Mouse (Mus musculus) megakaryocyte, embryonic 14.5 days (primary cell): ENCODE measurements around the gene Ccdc162.

Experiments used
- FLI1 ChIP-seq: IDR thresholded peaks from 2 replicates; pipeline ENCODE4 v1.6.1; 2012; ENCODE audit warnings: low read length, inconsistent platforms, mixed read lengths
- GATA1 ChIP-seq: IDR thresholded peaks from 3 replicates; pipeline ENCODE4 v1.6.1; 2012; ENCODE audit warnings: mixed read lengths, low read length, inconsistent platforms, borderline replicate concordance

DNA sequence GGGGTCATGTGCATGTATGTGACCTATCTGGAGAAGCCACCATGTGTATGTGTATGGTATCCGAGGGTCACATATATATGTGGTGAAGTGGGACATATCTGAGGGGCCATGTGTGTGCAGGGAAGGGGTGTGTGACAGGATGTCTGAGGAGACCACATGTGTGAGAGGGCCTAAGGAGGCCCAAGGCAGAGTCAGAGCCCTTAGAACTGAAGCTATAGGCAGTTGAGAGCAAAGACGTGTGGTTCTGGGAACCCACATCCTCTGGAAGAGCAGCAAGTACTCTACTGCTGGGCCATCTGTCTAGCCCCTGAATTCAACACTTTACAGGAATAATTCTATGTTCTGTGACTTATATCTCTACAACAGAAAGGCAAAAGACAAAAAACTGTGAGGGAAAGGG, 96.4 kb downstream of the Ccdc162 start:
- TF ChIP-seq GATA1, result no peak
- no peak for TF ChIP-seq FLI1
